Mouse (Mus musculus): ENCODE measurements around the gene Cd48. TPM values are rescaled to one million over a fixed set of nuclear protein-coding genes. Genes with fewer than 3 reads are reported as not detected.
"Not testable (repeated sequence)": the region's sequence is repeated elsewhere in the genome, so short reads cannot be mapped to it uniquely, and the experiment has no call there.

Cd48 gene
- polyA plus RNA-seq, 1 experiment, result 15.9 TPM

DNA sequence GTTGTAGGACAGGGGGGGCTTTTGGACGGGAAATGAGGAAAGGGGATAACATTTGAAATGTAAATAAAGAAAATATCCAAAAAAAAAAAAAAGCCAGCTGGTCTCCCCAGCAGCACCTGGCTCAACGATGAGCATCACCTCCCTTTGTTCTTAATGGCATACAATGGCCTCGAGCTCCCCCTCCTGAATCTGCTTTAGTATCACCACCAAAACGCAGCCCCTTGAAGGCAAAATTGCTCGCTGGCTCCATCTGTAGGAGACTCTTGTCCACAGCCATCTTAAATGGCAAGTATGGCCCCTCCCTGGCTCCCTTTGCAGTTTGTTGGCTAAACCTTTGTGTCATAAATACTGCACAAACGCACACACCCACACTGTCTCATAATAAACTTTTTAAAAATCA, 17.2 kb downstream of the Cd48 start:
- DNase-seq (ENCODE audit: low spot score), result no peak

GRCm38 (mm10) chr1:171713736-171714135, 31.9 kb downstream of the Cd48 start:
- not testable (repeated sequence) for DNase-seq (ENCODE audit: low spot score)

GRCm38 (mm10) chr1:171715434-171715833, 33.6 kb downstream of the Cd48 start:
- no peak for DNase-seq (ENCODE audit: low spot score)

- no peak for DNase-seq (ENCODE audit: low spot score)
Observed at GRCm38 (mm10) chr1:171716232-171716631, 34.4 kb downstream of the Cd48 start.

- no peak for DNase-seq (ENCODE audit: low spot score)
Observed at GRCm38 (mm10) chr1:171731195-171731594, 49.4 kb downstream of the Cd48 start.

DNA sequence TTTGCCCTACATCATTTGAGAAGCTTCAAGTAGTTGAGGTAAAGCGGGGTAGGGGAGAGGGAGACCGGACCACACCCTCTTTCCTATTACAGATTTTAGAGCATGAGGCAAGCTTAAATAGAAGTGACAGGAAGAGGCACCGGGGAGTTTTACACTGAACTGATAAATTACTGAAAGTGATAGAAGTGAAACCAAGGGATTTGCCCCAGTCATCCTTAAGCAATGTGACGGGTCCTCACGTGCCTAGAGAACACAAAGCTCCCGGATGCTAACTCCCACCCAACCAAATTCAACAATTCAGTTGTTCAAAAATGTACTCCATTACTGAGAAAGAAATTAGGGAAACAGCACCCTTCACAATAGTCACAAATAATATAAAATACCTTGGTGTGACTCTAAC, 53.1 kb downstream of the Cd48 start:
- no peak for DNase-seq (ENCODE audit: low spot score)

- no peak for DNase-seq (ENCODE audit: low spot score)
Observed at GRCm38 (mm10) chr1:171748127-171748969, 66.5 kb downstream of the Cd48 start.

Other genes starting within 250 kb of the Cd48 start
- gene F11r, start 244.5 kb upstream of the Cd48 start, polyA plus RNA-seq (2012; rRNA removed), result 76.3 and 79.2 TPM in 2 replicates
- 7.9 and 8.8 TPM in 2 replicates for gene Alyref2, start 178.5 kb upstream of the Cd48 start, polyA plus RNA-seq (2012; rRNA removed)
- 0.06 TPM in 1 of 2 replicates, not detected in the other for gene Itln1, start 146.7 kb upstream of the Cd48 start, polyA plus RNA-seq (2012; rRNA removed)
- 0.73 and 0.75 TPM in 2 replicates for gene Cd244a, start 122.8 kb upstream of the Cd48 start, polyA plus RNA-seq (2012; rRNA removed)
- gene Ly9, start 74.6 kb upstream of the Cd48 start, polyA plus RNA-seq (2012; rRNA removed), result 1.6 and 2.0 TPM in 2 replicates
- 2.7 and 3.8 TPM in 2 replicates for gene Slamf7, start 29.0 kb upstream of the Cd48 start, polyA plus RNA-seq (2012; rRNA removed)
- 0.10 and 0.12 TPM in 2 replicates for gene Slamf1, start 85.1 kb downstream of the Cd48 start, polyA plus RNA-seq (2012; rRNA removed)
- gene Cd84, start 157.7 kb downstream of the Cd48 start, polyA plus RNA-seq (2012; rRNA removed), result 5.1 and 5.6 TPM in 2 replicates
- gene Gm10521, start 213.7 kb downstream of the Cd48 start, polyA plus RNA-seq (2012; rRNA removed), result 0.28 TPM in 2 replicates
- 0.43 and 0.70 TPM in 2 replicates for gene Slamf6, start 235.5 kb downstream of the Cd48 start, polyA plus RNA-seq (2012; rRNA removed)

Measured in urinary bladder, adult 2 months (tissue).